Mouse (Mus musculus) lung, embryonic 16.5 days (tissue): Measurements from ENCODE around the gene Celf1. TPM values are rescaled to one million over a fixed set of nuclear protein-coding genes. Genes with fewer than 3 reads are reported as not detected.
"Not testable (repeated sequence)": the region's sequence is repeated elsewhere in the genome, so short reads cannot be mapped to it uniquely, and the experiment has no call there.

Source experiments
- ATAC-seq: fragments of 200-750 bp; cut with Nextera tagmentation; 2 replicates; pipeline ENCODE4 v1.8.0; 2017; ENCODE audit warnings: low read depth, mild to moderate bottlenecking, moderate library complexity
- H3K27ac ChIP-seq: fragments of 300-500 bp; sonication (generic); 2 replicates; pipeline ENCODE4 v1.5.1; 2014; ENCODE audit warnings: mild to moderate bottlenecking, control low read depth, low read length
- H3K27me3 ChIP-seq: fragments of 300-500 bp; sonication (generic); 2 replicates; pipeline ENCODE4 v1.6.1; 2014; ENCODE audit warnings: low read depth, low read length, mixed read lengths; ENCODE audit not compliant: control insufficient read depth, insufficient read depth
- H3K36me3 ChIP-seq: fragments of 300-500 bp; sonication (generic); 2 replicates; pipeline ENCODE4 v1.6.1; 2014; ENCODE audit warnings: low read length; ENCODE audit not compliant: control insufficient read depth, insufficient read depth
- H3K4me1 ChIP-seq: fragments of 300-500 bp; sonication (generic); replicated peaks from 2 replicates; pipeline ENCODE4 v1.6.1; 2014; ENCODE audit warnings: low read length, mixed read lengths; ENCODE audit not compliant: control insufficient read depth, insufficient read depth
- H3K4me2 ChIP-seq: fragments of 300-500 bp; sonication (generic); 2 replicates; pipeline ENCODE4 v1.6.1; 2014; ENCODE audit warnings: low read depth, low read length, control low read depth
- H3K4me3 ChIP-seq: fragments of 300-500 bp; sonication (generic); 2 replicates; pipeline ENCODE4 v1.5.1; 2014; ENCODE audit warnings: mild to moderate bottlenecking, low read length, control low read depth
- H3K9ac ChIP-seq: fragments of 300-500 bp; sonication (generic); 2 replicates; pipeline ENCODE4 v1.6.1; 2014; ENCODE audit warnings: low read length, control low read depth
- H3K9me3 ChIP-seq: fragments of 300-500 bp; sonication (generic); 2 replicates; pipeline ENCODE4 v1.6.1; 2016; ENCODE audit warnings: low read length; ENCODE audit not compliant: control insufficient read depth
- WGBS: fragments of 180-500 bp; shearing (Covaris S2); extraction: QIAGEN DNeasy Blood & Tissue Kit; methylation state at CpG from one replicate; pipeline ENCODE4 v1.1.7; 2014; 5-methylcytosine and 5-hydroxymethylcytosine counted together
- polyA plus RNA-seq: library from polyadenylated mRNA; unstranded; fragments of >200 nt; fragmentation: Nextera tagmentation; extraction: Ambion mirVana; gene quantifications from 2 replicates; pipeline ENCODE4 v1.2.1, GENCODE M21; 2015

The Celf1 gene
- polyA plus RNA-seq, 1 experiment from 2014 or later = 71.6 TPM

DNA sequence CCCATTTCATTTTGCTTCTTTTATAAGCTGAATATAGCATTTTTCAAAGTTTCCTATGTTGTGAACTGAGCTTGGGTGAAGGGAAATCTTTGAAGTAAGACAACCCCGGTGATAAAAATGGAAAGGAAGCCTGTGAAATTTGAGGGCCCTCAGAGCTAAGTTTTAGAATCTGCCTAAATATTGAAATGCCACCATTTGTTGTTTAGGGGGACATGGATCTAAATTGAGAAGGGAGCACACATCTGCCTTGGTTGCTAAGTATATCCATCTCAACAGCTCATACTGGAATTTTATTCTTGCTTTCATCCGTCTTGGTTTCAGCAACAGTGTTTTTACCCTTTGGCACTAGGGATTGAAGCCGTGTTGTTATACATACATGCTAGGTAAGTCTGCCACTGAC, 45.9 kb downstream of the Celf1 start:
- WGBS = 87% methylated on average over 3 of the region's 3 CpGs
- Histone ChIP-seq H3K9me3 (no peaks in the 10 kb centered on the region), H3K27ac (no peak overlapping the region), H3K27me3 (no peaks in the 10 kb centered on the region), H3K4me2 (no peak overlapping the region), H3K4me3 (no peak overlapping the region), H3K4me1 (no peaks in the 10 kb centered on the region), H3K36me3 (no peaks in the 10 kb centered on the region), H3K9ac (no peak overlapping the region)
- ATAC-seq = no peak

DNA sequence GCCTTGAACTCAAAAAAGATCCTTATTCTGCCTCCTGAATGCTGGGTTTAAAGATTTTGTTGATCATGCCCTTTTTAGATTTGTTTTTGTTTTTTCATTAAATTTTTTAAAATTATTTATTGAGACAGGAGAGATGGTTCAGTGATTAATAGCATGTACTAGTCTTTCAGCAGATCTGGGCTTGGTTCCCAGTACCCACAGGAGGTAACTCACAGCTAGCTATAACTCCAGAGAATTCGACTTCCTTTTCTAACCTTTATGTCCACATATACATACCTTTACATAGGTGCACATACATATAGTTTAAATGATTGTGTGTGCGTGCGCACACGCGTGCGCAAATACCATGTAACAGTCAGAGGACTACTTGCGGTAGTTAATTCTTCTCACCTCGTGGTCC, 68.4 kb downstream of the Celf1 start:
- Histone ChIP-seq H3K9me3 (no peaks in the 10 kb centered on the region), H3K27ac (no peak overlapping the region), H3K36me3 (peaks cover 61% of the 10 kb centered on the region), H3K4me2 (no peak overlapping the region), H3K9ac (no peak overlapping the region), H3K4me3 (no peak overlapping the region), H3K4me1 (no peaks in the 10 kb centered on the region), H3K27me3 (no peaks in the 10 kb centered on the region)
- WGBS = 97% methylated on average over 8 of the region's 8 CpGs
- ATAC-seq = no peak

DNA sequence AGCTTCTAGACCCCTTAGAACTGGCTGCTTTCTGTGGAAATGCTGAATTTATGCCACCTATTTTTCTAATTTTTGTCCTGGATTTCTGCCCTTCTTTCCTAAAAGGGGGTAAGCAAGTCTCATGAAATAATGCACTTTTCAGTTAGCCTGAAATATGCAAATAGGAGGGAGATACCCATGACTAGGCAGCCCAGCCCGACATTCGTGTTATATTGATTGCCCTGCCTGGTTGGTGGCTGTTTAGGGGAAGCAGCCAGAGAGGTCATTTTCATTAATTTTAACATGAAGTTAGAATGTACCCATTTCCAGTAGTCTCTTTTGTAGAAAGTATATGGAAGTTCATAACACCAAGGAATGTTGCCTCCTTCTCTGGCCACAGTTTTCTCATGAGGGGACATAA, 73.7 kb downstream of the Celf1 start:
- 82% methylated on average over 2 of the region's 2 CpGs for WGBS

DNA sequence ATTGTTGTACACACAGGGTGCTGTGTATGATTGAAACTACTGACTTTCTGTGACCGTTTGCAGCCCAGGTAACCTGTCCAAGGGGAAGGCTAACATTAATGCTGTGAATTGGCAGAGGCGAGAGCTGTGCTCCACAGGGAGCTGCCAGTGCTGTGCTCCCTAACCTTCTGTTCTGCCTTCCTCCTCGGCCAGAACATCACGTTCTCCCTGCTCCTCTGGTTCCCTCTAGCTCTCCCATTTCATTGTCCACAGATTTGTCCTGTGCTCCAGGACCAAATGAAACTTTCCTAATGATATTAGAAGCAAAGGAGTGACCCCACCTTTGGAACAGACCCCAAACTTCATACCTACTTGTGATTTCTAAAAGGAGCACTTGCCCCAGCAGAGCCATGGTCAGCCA, 75.2 kb downstream of the Celf1 start:
- Histone ChIP-seq H3K27ac (no peak overlapping the region), H3K27me3 (no peaks in the 10 kb centered on the region), H3K4me2 (no peak overlapping the region), H3K9ac (no peak overlapping the region), H3K4me1 (no peaks in the 10 kb centered on the region), H3K9me3 (no peaks in the 10 kb centered on the region), H3K36me3 (peaks cover 42% of the 10 kb centered on the region), H3K4me3 (no peak overlapping the region)
- no peak for ATAC-seq
- WGBS = 80% methylated on average over 4 of the region's 4 CpGs

More for the DNA sequence above, 73.7 kb downstream of the Celf1 start:
- H3K27me3 ChIP-seq = no peaks in the 10 kb centered on the region
- H3K4me3 ChIP-seq = no peak overlapping the region
- no peak overlapping the region for H3K27ac ChIP-seq
- H3K9me3 ChIP-seq = no peaks in the 10 kb centered on the region
- H3K4me1 ChIP-seq = no peaks in the 10 kb centered on the region
- ATAC-seq = no peak
- H3K9ac ChIP-seq = no peak overlapping the region
- H3K4me2 ChIP-seq = no peak overlapping the region
- peaks cover 48% of the 10 kb centered on the region for H3K36me3 ChIP-seq

DNA sequence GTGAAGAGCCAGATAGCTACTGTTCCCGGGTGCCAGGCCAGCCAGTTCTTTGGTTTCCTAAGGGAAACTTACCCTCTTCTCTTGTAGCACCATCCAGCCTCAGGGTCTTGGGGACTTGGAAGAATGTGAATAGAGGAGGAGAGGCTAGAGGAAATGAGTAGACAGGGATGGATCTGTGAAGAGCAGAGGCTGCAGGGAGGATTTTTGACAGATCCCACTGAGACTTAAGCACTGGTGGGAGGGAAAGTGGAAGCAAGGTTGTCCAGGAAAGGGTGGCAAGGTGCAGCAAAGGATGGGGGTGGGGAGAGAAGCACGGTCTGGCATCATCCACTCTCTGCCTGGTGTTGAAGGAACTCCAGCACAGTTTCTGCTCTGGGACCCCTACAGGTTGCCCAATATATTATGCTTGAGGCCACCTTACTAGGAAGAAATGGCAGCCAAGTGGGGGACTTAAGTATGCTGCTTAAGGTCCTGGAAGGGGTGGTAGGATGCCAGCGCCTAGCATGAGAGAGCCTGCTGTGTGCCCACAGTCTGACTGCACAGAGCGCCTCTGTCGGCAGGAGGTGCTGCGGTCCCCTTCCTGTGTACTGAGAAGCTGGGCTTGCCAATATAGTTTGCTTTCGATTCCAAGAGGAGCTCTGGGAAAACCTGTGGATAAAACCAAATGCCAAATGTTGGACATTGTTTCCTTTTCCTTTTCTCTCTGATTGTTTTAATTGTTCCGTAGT, 78.0 kb downstream of the Celf1 start:
- no peak overlapping the region for H3K27ac ChIP-seq
- ATAC-seq = no peak
- H3K9ac ChIP-seq = no peak overlapping the region
- H3K4me1 ChIP-seq = no peaks in the 10 kb centered on the region
- H3K36me3 ChIP-seq = peaks cover 25% of the 10 kb centered on the region
- no peaks in the 10 kb centered on the region; the same call in 1 of the 2 replicates for H3K9me3 ChIP-seq
- 86% methylated on average over 8 of the region's 8 CpGs for WGBS
- H3K4me3 ChIP-seq = no peak overlapping the region
- no peak overlapping the region for H3K4me2 ChIP-seq
- H3K27me3 ChIP-seq = no peaks in the 10 kb centered on the region

DNA sequence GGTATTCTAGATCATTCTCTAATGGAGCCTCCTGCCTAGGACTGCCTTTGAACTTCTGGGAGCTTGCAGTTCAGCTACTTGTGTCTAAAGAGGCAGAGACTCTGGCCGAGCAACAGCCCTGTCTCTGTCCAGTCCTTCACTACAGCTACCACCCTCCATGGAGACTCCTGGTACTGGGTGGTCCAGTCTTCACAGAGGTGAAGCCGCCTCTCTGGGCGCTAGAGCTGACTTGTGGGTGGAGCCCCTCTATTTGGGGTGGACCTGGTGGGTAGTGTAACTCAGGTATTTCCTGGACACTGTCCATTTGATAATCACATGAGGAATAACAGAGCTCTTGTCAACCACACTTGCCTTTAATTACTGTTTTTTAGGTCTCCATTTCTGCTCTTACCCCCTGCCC, 79.7 kb downstream of the Celf1 start:
- no peaks in the 10 kb centered on the region; the same call in 1 of the 2 replicates for H3K9me3 ChIP-seq
- WGBS = 90% methylated on average over 3 of the region's 3 CpGs
- H3K27me3 ChIP-seq = no peaks in the 10 kb centered on the region
- H3K4me1 ChIP-seq = no peaks in the 10 kb centered on the region
- no peak overlapping the region for H3K4me2 ChIP-seq
- H3K36me3 ChIP-seq = peaks cover 15% of the 10 kb centered on the region
- no peak overlapping the region for H3K4me3 ChIP-seq
- no peak overlapping the region for H3K9ac ChIP-seq
- no peak for ATAC-seq
- H3K27ac ChIP-seq = no peak overlapping the region

DNA sequence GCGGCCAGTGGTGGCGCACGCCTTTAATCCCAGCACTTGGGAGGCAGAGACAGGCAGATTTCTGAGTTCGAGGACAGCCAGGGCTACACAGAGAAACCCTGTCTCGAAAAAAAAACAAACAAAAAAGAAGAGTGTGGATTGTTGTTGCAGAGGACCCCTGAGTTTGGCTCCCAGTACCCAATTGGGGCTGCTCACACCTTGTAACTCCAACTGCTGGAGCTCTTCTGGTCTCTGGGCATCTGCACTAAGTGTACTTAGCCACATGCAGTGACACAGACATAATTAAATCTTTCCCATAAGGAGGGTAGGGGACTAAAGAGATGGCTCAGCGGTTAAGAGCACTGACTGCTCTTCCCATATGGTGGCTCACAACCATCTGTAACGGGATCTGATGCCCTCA, 82.1 kb downstream of the Celf1 start:
- not testable (repeated sequence) for H3K4me1 ChIP-seq, ATAC-seq

DNA sequence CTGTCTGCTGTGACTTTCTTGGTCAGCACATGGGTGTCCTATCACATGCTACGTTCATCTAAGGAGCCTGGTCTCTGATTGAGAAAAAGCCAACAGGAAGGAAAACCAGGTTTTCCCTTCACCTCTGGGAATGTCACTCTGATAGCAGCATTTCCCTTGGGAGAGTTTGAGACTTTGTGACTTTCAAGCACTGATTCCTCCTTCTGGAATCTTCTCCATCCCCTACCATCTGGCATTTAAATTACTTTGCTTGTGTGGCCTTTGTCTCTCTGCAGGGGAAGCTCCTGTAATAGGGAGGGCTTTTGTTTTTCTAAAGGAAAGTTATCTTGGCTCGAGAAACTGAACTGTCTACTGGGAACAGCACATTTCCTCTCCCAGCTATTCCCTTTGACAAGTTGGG, 82.9 kb downstream of the Celf1 start:
- 81% methylated on average over 2 of the region's 2 CpGs for WGBS
- Histone ChIP-seq H3K4me1 (no peaks in the 10 kb centered on the region), H3K27me3 (no peaks in the 10 kb centered on the region), H3K4me3 (no peak overlapping the region), H3K4me2 (no peak overlapping the region), H3K9me3 (no peaks in the 10 kb centered on the region; the same call in 1 of the 2 replicates), H3K27ac (no peak overlapping the region), H3K36me3 (peaks cover 2% of the 10 kb centered on the region; the same call in 1 of the 2 replicates), H3K9ac (no peak overlapping the region)
- ATAC-seq = no peak

More for the DNA sequence above, 82.1 kb downstream of the Celf1 start:
- H3K9ac ChIP-seq, H3K9me3 ChIP-seq, H3K27me3 ChIP-seq, H3K36me3 ChIP-seq, H3K4me2 ChIP-seq, H3K4me3 ChIP-seq, H3K27ac ChIP-seq: not testable (repeated sequence)
- WGBS = 96% methylated on average over 7 of the region's 7 CpGs

DNA sequence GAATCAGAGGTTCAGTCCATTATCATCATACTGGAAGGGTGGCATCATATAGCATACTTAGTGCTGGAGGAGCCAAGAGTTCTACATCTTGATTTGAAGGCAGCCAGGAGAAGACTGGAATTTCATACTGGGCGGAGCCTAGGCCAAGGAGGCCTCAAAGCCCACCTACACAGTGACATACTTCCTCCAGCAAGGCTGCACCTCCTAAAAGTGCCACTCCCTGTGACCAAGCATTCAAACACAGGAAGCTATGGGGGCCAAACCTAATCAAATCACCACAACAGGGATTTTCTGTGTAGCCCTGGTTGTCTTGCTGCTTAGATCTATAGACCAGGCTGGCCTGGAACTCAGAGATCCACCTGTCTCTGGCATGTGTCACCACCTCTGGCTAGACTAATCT, 83.8 kb downstream of the Celf1 start:
- H3K27me3 ChIP-seq = no peaks in the 10 kb centered on the region
- no peak overlapping the region for H3K4me2 ChIP-seq
- no peak for ATAC-seq
- WGBS = 96% methylated on average over 1 of the region's 1 CpGs
- no peaks in the 10 kb centered on the region for H3K4me1 ChIP-seq
- no peak overlapping the region for H3K4me3 ChIP-seq
- H3K9me3 ChIP-seq = no peaks in the 10 kb centered on the region; the same call in 1 of the 2 replicates
- H3K9ac ChIP-seq = no peak overlapping the region
- H3K36me3 ChIP-seq = peaks cover 2% of the 10 kb centered on the region; the same call in 1 of the 2 replicates
- H3K27ac ChIP-seq = no peak overlapping the region
